In the genomic region with DNA sequence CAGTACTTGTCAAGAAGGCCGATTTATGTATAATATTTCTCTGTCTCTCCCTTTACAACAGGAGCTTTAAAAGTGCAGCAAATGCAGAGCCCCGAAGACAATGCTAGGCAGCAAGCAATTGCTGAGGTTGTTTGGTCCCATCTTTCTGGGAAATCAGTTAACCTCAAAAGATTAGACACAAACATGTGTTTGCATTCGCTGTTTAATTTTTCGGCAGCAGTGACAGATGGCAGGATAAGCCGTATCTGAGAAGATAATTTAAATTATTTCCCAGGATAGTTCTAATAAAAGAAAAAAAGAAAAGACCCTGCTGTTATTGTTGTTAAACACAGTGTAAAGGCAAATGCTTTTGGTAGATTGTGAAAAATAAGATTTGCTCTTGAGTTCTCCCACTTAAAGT, we compare ENCODE assay signal across 21 mouse cellular contexts. TPM values are rescaled to one million over a fixed set of nuclear protein-coding genes. Genes with fewer than 3 reads are reported as not detected.
A peak's percentile ranks its signal among the peaks of the same experiment; 100 is the strongest.
DNase-seq lines count a peak whose midpoint lies in the region; ATAC-seq and TF ChIP-seq lines count a peak whose summit lies in the region.
"Had no signal": no experiment of that assay in that cellular context is flagged by ENCODE, and none has a peak within 500 bp of the region (broad histone marks: within the 10 kb centered on the region; RNA-seq: fewer than 3 reads in every experiment).

No protein-coding gene starts in this region.

- peak; percentile 28 for DNase-seq in forebrain, embryonic 14.5 days (ENCODE audit: low spot score)
- DNase-seq in forebrain, embryonic 10.5 days (ENCODE audit: extremely low spot score, low spot score) = no peak
- peak; percentile 25 for DNase-seq in hindbrain, postnatal 0 days (ENCODE audit: low spot score)
- no peak for DNase-seq in hindbrain, embryonic 14.5 days (ENCODE audit: low spot score)
- no peak for DNase-seq in midbrain, embryonic 11.5 days (ENCODE audit: low spot score, missing footprints)
- DNase-seq: adrenal gland, postnatal 10 days; embryo, embryonic 11 days; gastrocnemius, adult 2 months; gastrocnemius, postnatal 25 days had no signal

- no peaks in the 10 kb centered on the region for H3K36me3 ChIP-seq in forebrain, embryonic 14.5 days (ENCODE audit: control insufficient read depth, insufficient read depth, low read length)
- no peaks in the 10 kb centered on the region for H3K36me3 ChIP-seq in forebrain, embryonic 10.5 days (replicated peaks)
- no peaks in the 10 kb centered on the region for H3K36me3 ChIP-seq in hindbrain, postnatal 0 days (ENCODE audit: insufficient read depth, low read length)
- no peaks in the 10 kb centered on the region for H3K36me3 ChIP-seq in hindbrain, embryonic 14.5 days (replicated peaks; ENCODE audit: control insufficient read depth, insufficient read depth)
- no peaks in the 10 kb centered on the region for H3K36me3 ChIP-seq in midbrain, embryonic 15.5 days (replicated peaks)
- no peaks in the 10 kb centered on the region for H3K36me3 ChIP-seq in midbrain, embryonic 11.5 days (ENCODE audit: control insufficient read depth, insufficient read depth, low read length)
- H3K36me3 ChIP-seq in kidney, embryonic 16.5 days (ENCODE audit: insufficient read depth, low read length) = no peaks in the 10 kb centered on the region
- H3K36me3 ChIP-seq: embryonic facial prominence, embryonic 15.5 days; forebrain, embryonic 12.5 days; heart, embryonic 12.5 days; hindbrain, embryonic 12.5 days had no signal

- no peak overlapping the region for H3K4me3 ChIP-seq in forebrain, embryonic 14.5 days (ENCODE audit: low read depth, low read length)
- no peak overlapping the region for H3K4me3 ChIP-seq in forebrain, embryonic 10.5 days
- no peak overlapping the region for H3K4me3 ChIP-seq in hindbrain, postnatal 0 days (ENCODE audit: low read length)
- H3K4me3 ChIP-seq in hindbrain, embryonic 14.5 days (replicated peaks; ENCODE audit: low read length) = no peak overlapping the region
- H3K4me3 ChIP-seq in midbrain, embryonic 15.5 days = no peak overlapping the region
- no peak overlapping the region for H3K4me3 ChIP-seq in midbrain, embryonic 11.5 days (ENCODE audit: low read depth, low read length)
- H3K4me3 ChIP-seq in kidney, embryonic 16.5 days (ENCODE audit: low read length) = no peak overlapping the region
- H3K4me3 ChIP-seq: embryonic facial prominence, embryonic 15.5 days; erythroblast, embryonic 14.5 days; forebrain, embryonic 12.5 days; gastrocnemius, adult 2 months; heart, embryonic 12.5 days; hindbrain, embryonic 12.5 days had no signal

- H3K27ac ChIP-seq in forebrain, embryonic 14.5 days (ENCODE audit: low read depth, low read length) = no peak overlapping the region; the same call in 1 of the 2 replicates
- no peak overlapping the region for H3K27ac ChIP-seq in forebrain, embryonic 10.5 days
- peak overlapping the region; percentile 15; the same call in 1 of the 2 replicates for H3K27ac ChIP-seq in hindbrain, postnatal 0 days
- no peak overlapping the region for H3K27ac ChIP-seq in hindbrain, embryonic 14.5 days
- H3K27ac ChIP-seq in midbrain, embryonic 15.5 days = no peak overlapping the region; the same call in 1 of the 2 replicates
- no peak overlapping the region for H3K27ac ChIP-seq in midbrain, embryonic 11.5 days (ENCODE audit: low read depth, low read length)
- H3K27ac ChIP-seq in kidney, embryonic 16.5 days (ENCODE audit: low read length) = no peak overlapping the region
- H3K27ac ChIP-seq: embryonic facial prominence, embryonic 15.5 days; forebrain, embryonic 12.5 days; gastrocnemius, adult 2 months; hindbrain, embryonic 12.5 days had no signal

- ATAC-seq in forebrain, embryonic 14.5 days = no peak
- no peak for ATAC-seq in hindbrain, postnatal 0 days
- ATAC-seq in hindbrain, embryonic 14.5 days (ENCODE audit: low FRiP score) = no peak
- ATAC-seq in midbrain, embryonic 15.5 days (replicated peaks) = peak; percentile 39; the same call in 1 of the 2 replicates
- no peak for ATAC-seq in midbrain, embryonic 11.5 days (ENCODE audit: low FRiP score)
- ATAC-seq in kidney, embryonic 16.5 days (ENCODE audit: low FRiP score, low TSS enrichment) = no peak
- ATAC-seq: inflammation-experienced regulatory T-cells, adult 6 months had no signal

- no peaks in the 10 kb centered on the region for H3K4me1 ChIP-seq in forebrain, embryonic 14.5 days (ENCODE audit: control insufficient read depth, insufficient read depth, low read length)
- H3K4me1 ChIP-seq in forebrain, embryonic 10.5 days = no peaks in the 10 kb centered on the region
- no peaks in the 10 kb centered on the region for H3K4me1 ChIP-seq in hindbrain, postnatal 0 days (ENCODE audit: insufficient read depth, low read length)
- H3K4me1 ChIP-seq in hindbrain, embryonic 14.5 days (replicated peaks; ENCODE audit: control insufficient read depth, insufficient read depth, low read length) = no peaks in the 10 kb centered on the region
- no peaks in the 10 kb centered on the region for H3K4me1 ChIP-seq in midbrain, embryonic 15.5 days
- no peaks in the 10 kb centered on the region for H3K4me1 ChIP-seq in midbrain, embryonic 11.5 days (ENCODE audit: control insufficient read depth, insufficient read depth, low read length)
- H3K4me1 ChIP-seq in kidney, embryonic 16.5 days (ENCODE audit: insufficient read depth, low read length) = no peaks in the 10 kb centered on the region
- H3K4me1 ChIP-seq: embryonic facial prominence, embryonic 15.5 days; forebrain, embryonic 12.5 days; hindbrain, embryonic 12.5 days had no signal

- no peak overlapping the region for H3K4me2 ChIP-seq in forebrain, embryonic 14.5 days (ENCODE audit: low read length)
- H3K4me2 ChIP-seq in hindbrain, postnatal 0 days (ENCODE audit: low read depth, low read length) = no peak overlapping the region
- no peak overlapping the region for H3K4me2 ChIP-seq in hindbrain, embryonic 14.5 days (replicated peaks)
- H3K4me2 ChIP-seq in midbrain, embryonic 15.5 days = no peak overlapping the region
- H3K4me2 ChIP-seq in midbrain, embryonic 11.5 days = no peak overlapping the region
- H3K4me2 ChIP-seq in kidney, embryonic 16.5 days (replicated peaks; ENCODE audit: low read depth, low read length) = no peak overlapping the region
- H3K4me2 ChIP-seq: embryonic facial prominence, embryonic 15.5 days; forebrain, embryonic 12.5 days; heart, embryonic 12.5 days; hindbrain, embryonic 12.5 days had no signal

- no peak for TF ChIP-seq CTCF in hindbrain, postnatal 0 days (IDR thresholded peaks at IDR 0.05; ENCODE audit: low read depth)

- no peaks in the 10 kb centered on the region for H3K9me3 ChIP-seq in forebrain, embryonic 14.5 days (replicated peaks; ENCODE audit: control insufficient read depth, low read length)
- H3K9me3 ChIP-seq in forebrain, embryonic 10.5 days = no peaks in the 10 kb centered on the region
- no peaks in the 10 kb centered on the region for H3K9me3 ChIP-seq in hindbrain, postnatal 0 days (ENCODE audit: low read length)
- H3K9me3 ChIP-seq in hindbrain, embryonic 14.5 days (ENCODE audit: control insufficient read depth, low read length) = no peaks in the 10 kb centered on the region
- H3K9me3 ChIP-seq in midbrain, embryonic 15.5 days = no peaks in the 10 kb centered on the region
- no peaks in the 10 kb centered on the region for H3K9me3 ChIP-seq in midbrain, embryonic 11.5 days (ENCODE audit: control insufficient read depth, low read length)
- no peaks in the 10 kb centered on the region for H3K9me3 ChIP-seq in kidney, embryonic 16.5 days (ENCODE audit: low read length)
- H3K9me3 ChIP-seq: embryonic facial prominence, embryonic 15.5 days; forebrain, embryonic 12.5 days; heart, embryonic 12.5 days; hindbrain, embryonic 12.5 days had no signal

- 73% methylated on average over 5 of the region's 5 CpGs for WGBS in forebrain, embryonic 14.5 days
- WGBS in forebrain, embryonic 10.5 days = 91% methylated on average over 5 of the region's 5 CpGs
- 59% methylated on average over 5 of the region's 5 CpGs for WGBS in hindbrain, postnatal 0 days
- WGBS in hindbrain, embryonic 14.5 days = 67% methylated on average over 5 of the region's 5 CpGs
- 55% methylated on average over 5 of the region's 5 CpGs for WGBS in midbrain, embryonic 15.5 days
- WGBS in midbrain, embryonic 11.5 days = 84% methylated on average over 5 of the region's 5 CpGs
- 87% methylated on average over 5 of the region's 5 CpGs for WGBS in kidney, embryonic 16.5 days

- no peaks in the 10 kb centered on the region for H3K27me3 ChIP-seq in forebrain, embryonic 14.5 days (replicated peaks; ENCODE audit: control insufficient read depth, insufficient read depth, low read length)
- no peaks in the 10 kb centered on the region for H3K27me3 ChIP-seq in forebrain, embryonic 10.5 days (ENCODE audit: poor library complexity, severe bottlenecking)
- no peaks in the 10 kb centered on the region for H3K27me3 ChIP-seq in hindbrain, postnatal 0 days (ENCODE audit: insufficient read depth, low read length)
- H3K27me3 ChIP-seq in hindbrain, embryonic 14.5 days (ENCODE audit: control insufficient read depth, insufficient read depth, low read length) = no peaks in the 10 kb centered on the region
- no peaks in the 10 kb centered on the region for H3K27me3 ChIP-seq in midbrain, embryonic 15.5 days (replicated peaks)
- no peaks in the 10 kb centered on the region for H3K27me3 ChIP-seq in midbrain, embryonic 11.5 days (ENCODE audit: control insufficient read depth, insufficient read depth, low read length)
- no peaks in the 10 kb centered on the region for H3K27me3 ChIP-seq in kidney, embryonic 16.5 days (ENCODE audit: insufficient read depth, low read length)
- H3K27me3 ChIP-seq: embryonic facial prominence, embryonic 15.5 days; forebrain, embryonic 12.5 days; heart, embryonic 12.5 days; hindbrain, embryonic 12.5 days had no signal

- no peak overlapping the region for H3K9ac ChIP-seq in forebrain, embryonic 14.5 days (ENCODE audit: low read length)
- H3K9ac ChIP-seq in hindbrain, postnatal 0 days (replicated peaks; ENCODE audit: low read length) = no peak overlapping the region
- H3K9ac ChIP-seq in hindbrain, embryonic 14.5 days = no peak overlapping the region
- no peak overlapping the region for H3K9ac ChIP-seq in midbrain, embryonic 15.5 days
- H3K9ac ChIP-seq in midbrain, embryonic 11.5 days (ENCODE audit: low read length) = no peak overlapping the region
- no peak overlapping the region for H3K9ac ChIP-seq in kidney, embryonic 16.5 days (replicated peaks; ENCODE audit: low read length)
- H3K9ac ChIP-seq: embryonic facial prominence, embryonic 15.5 days; forebrain, embryonic 12.5 days; heart, embryonic 12.5 days; hindbrain, embryonic 12.5 days had no signal

RNA-seq across cellular contexts. Expression of a gene that starts 41.5 kb away (rescaled TPM):
- 10.5 and 15.1 TPM in 2 replicates for polyA plus RNA-seq in forebrain, embryonic 14.5 days (2014; fragmentation: Nextera tagmentation; extraction: Ambion mirVana)
- 0.22 and 0.34 TPM in 2 replicates for polyA plus RNA-seq in forebrain, embryonic 10.5 days (2016; fragmentation: Nextera tagmentation; extraction: Ambion mirVana)
- 70.9 and 76.3 TPM in 2 replicates for total RNA-seq in hindbrain, postnatal 0 days (2014; rRNA removed)
- 23.7 and 25.4 TPM in 2 replicates for polyA plus RNA-seq in hindbrain, postnatal 0 days (2015; fragmentation: Nextera tagmentation; extraction: Ambion mirVana)
- 18.8 and 25.6 TPM in 2 replicates for polyA plus RNA-seq in hindbrain, embryonic 14.5 days (2014; fragmentation: Nextera tagmentation; extraction: Ambion mirVana)
- 13.1 and 13.9 TPM in 2 replicates for polyA plus RNA-seq in midbrain, embryonic 15.5 days (2015; fragmentation: Nextera tagmentation; extraction: Ambion mirVana)
- polyA plus RNA-seq in midbrain, embryonic 11.5 days (2014; fragmentation: Nextera tagmentation; extraction: Ambion mirVana) = 0.98 and 1.0 TPM in 2 replicates
- polyA plus RNA-seq in kidney, embryonic 16.5 days (2015; fragmentation: Nextera tagmentation; extraction: Ambion mirVana) = 0.10 and 0.12 TPM in 2 replicates
- total RNA-seq: common myeloid progenitor, adult 5-6 weeks; granulocyte monocyte progenitor cell, adult 5-6 weeks; MEL had no signal
- polyA plus RNA-seq: C2C12; erythroblast, embryonic 14.5 days had no signal

Comparison
In these comparisons a context has a peak if more than half of its experiments do, and no peak if none do; other contexts are left out.
1. DNase-seq: peak in forebrain, embryonic 14.5 days (single experiment) and hindbrain, postnatal 0 days (single experiment); none in forebrain, embryonic 10.5 days (single experiment), hindbrain, embryonic 14.5 days (single experiment) and midbrain, embryonic 11.5 days (single experiment).